In the genomic region with DNA sequence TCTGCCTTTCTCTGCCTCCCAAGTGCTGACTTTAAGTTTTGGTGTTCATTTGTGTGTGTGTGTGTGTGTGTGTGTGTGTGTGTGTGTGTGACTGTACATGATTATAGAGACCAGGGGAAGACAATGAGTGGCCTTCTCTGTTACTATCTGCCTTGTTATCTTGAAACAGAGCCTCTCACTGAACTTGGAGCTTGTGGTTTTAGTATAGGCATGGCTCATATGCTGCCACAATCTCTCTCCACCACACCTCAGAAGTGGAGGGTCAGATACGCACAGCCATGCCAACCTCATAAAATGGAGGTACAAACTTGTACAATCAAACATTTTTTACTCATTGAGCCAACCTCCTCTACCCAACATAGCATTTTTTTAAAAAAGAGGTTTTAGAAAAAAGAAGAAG, we compare ENCODE assay signal across 19 mouse cellular contexts. TPM values are rescaled to one million over a fixed set of nuclear protein-coding genes. Genes with fewer than 3 reads are reported as not detected.
DNase-seq lines count a peak whose midpoint lies in the region; ATAC-seq and TF ChIP-seq lines count a peak whose summit lies in the region.
"Had no signal": no experiment of that assay in that cellular context is flagged by ENCODE, and none has a peak within 500 bp of the region (broad histone marks: within the 10 kb centered on the region; RNA-seq: fewer than 3 reads in every experiment).

No protein-coding gene starts in this region.

- peaks cover 3% of the 10 kb centered on the region for H3K4me1 ChIP-seq in heart, adult 2 months (ENCODE audit: control insufficient read depth, insufficient read depth, low read length)
- H3K4me1 ChIP-seq in liver, embryonic 12.5 days = peaks cover 49% of the 10 kb centered on the region
- H3K4me1 ChIP-seq in hindbrain, embryonic 14.5 days (replicated peaks; ENCODE audit: control insufficient read depth, insufficient read depth, low read length) = no peaks in the 10 kb centered on the region; the same call in 1 of the 2 replicates

- H3K79me2 ChIP-seq in heart, adult 2 months (replicated peaks; ENCODE audit: control insufficient read depth, insufficient read depth, low read length) = no peaks in the 10 kb centered on the region

- H3K27me3 ChIP-seq in heart, adult 2 months (ENCODE audit: control insufficient read depth, insufficient read depth, low read length) = no peaks in the 10 kb centered on the region
- no peaks in the 10 kb centered on the region for H3K27me3 ChIP-seq in liver, embryonic 12.5 days (replicated peaks)
- H3K27me3 ChIP-seq in hindbrain, embryonic 14.5 days (ENCODE audit: control insufficient read depth, insufficient read depth, low read length) = no peaks in the 10 kb centered on the region
- H3K27me3 ChIP-seq: forebrain, embryonic 13.5 days had no signal

- H3K36me3 ChIP-seq in heart, adult 2 months (ENCODE audit: control insufficient read depth, insufficient read depth, low read length) = peaks cover 12% of the 10 kb centered on the region
- 0 out of 2 replicates have a peak, but pooled peaks cover 4% of the 10 kb centered on the region for H3K36me3 ChIP-seq in liver, embryonic 12.5 days
- H3K36me3 ChIP-seq in hindbrain, embryonic 14.5 days (replicated peaks; ENCODE audit: control insufficient read depth, insufficient read depth) = no peaks in the 10 kb centered on the region

- 88% methylated on average over 1 of the region's 1 CpGs for WGBS in heart, adult 2 months
- 28% methylated on average over 1 of the region's 1 CpGs for WGBS in liver, embryonic 12.5 days (ENCODE audit: insufficient replicate concordance)
- 100% methylated on average over 1 of the region's 1 CpGs for WGBS in hindbrain, embryonic 14.5 days

- DNase-seq in heart, adult 2 months = no peak
- DNase-seq in heart, postnatal 4 days = no peak
- DNase-seq in c-Kit-positive CD71-positive TER-119-negative erythroid progenitor cells, embryonic 14.5 days (ENCODE audit: low read depth) = peak; percentile 48
- DNase-seq in hindbrain, embryonic 14.5 days (ENCODE audit: low spot score) = no peak
- DNase-seq in embryo, embryonic 10.5 days (ENCODE audit: low spot score) = no peak
- no peak for DNase-seq in frontal cortex, postnatal 14 days (ENCODE audit: low spot score in 2 of 2)
- DNase-seq: cerebellum, adult 11-12 months; cerebellum, postnatal 14 days; gastrocnemius, postnatal 10 days; kidney, adult 18-20 months; kidney, postnatal 4 days; right cerebral cortex, postnatal 14 days; spleen, adult 18-20 months had no signal

- intact Hi-C loops in heart, adult 2 months (cut with DNase I) = no loop called here

- TF ChIP-seq CTCF in heart, adult 2 months (IDR thresholded peaks at IDR 0.05) = no peak

- no peak for TF ChIP-seq POLR2A in heart, adult 2 months (IDR thresholded peaks at IDR 0.05; ENCODE audit: insufficient read depth, low read depth, low read length)

- no peaks in the 10 kb centered on the region for H3K9me3 ChIP-seq in liver, embryonic 12.5 days (replicated peaks)
- H3K9me3 ChIP-seq in hindbrain, embryonic 14.5 days (ENCODE audit: control insufficient read depth, low read length) = no peaks in the 10 kb centered on the region
- H3K9me3 ChIP-seq: forebrain, embryonic 13.5 days had no signal

- no peak overlapping the region for H3K9ac ChIP-seq in heart, adult 2 months (ENCODE audit: low read depth, low read length)
- H3K9ac ChIP-seq in liver, embryonic 12.5 days = no peak overlapping the region
- no peak overlapping the region for H3K9ac ChIP-seq in hindbrain, embryonic 14.5 days
- H3K9ac ChIP-seq: forebrain, embryonic 13.5 days had no signal

- ATAC-seq in liver, embryonic 12.5 days = peak; percentile 66
- peak; percentile 61 for ATAC-seq in megakaryocyte progenitor cell, adult 5-6 weeks (replicated peaks; ENCODE audit: poor library complexity)
- ATAC-seq in hindbrain, embryonic 14.5 days (ENCODE audit: low FRiP score) = no peak
- ATAC-seq: CD4-positive, CD25-positive, alpha-beta regulatory T cell, adult 4 months; forebrain, embryonic 13.5 days had no signal

- no peak for TF ChIP-seq EP300 in heart, adult 2 months (IDR thresholded peaks at IDR 0.05; ENCODE audit: insufficient read depth, low read depth, low read length)

- no peak overlapping the region for H3K4me2 ChIP-seq in liver, embryonic 12.5 days
- no peak overlapping the region for H3K4me2 ChIP-seq in hindbrain, embryonic 14.5 days (replicated peaks)
- H3K4me2 ChIP-seq: forebrain, embryonic 13.5 days; midbrain, embryonic 11.5 days had no signal

- H3K4me3 ChIP-seq in heart, adult 2 months = no peak overlapping the region
- H3K4me3 ChIP-seq in liver, embryonic 12.5 days = no peak overlapping the region
- no peak overlapping the region for H3K4me3 ChIP-seq in hindbrain, embryonic 14.5 days (replicated peaks; ENCODE audit: low read length)
- H3K4me3 ChIP-seq: forebrain, embryonic 13.5 days had no signal

- H3K27ac ChIP-seq in heart, adult 2 months = peak overlapping the region; percentile 67
- no peak overlapping the region for H3K27ac ChIP-seq in liver, embryonic 12.5 days
- H3K27ac ChIP-seq in hindbrain, embryonic 14.5 days = no peak overlapping the region
- H3K27ac ChIP-seq: forebrain, embryonic 13.5 days; macrophage had no signal

RNA-seq across cellular contexts. Expression of a gene that starts 3.4 kb away (rescaled TPM):
- total RNA-seq in heart, adult 2 months (2021) = 10 to 100 TPM; 76.1 to 99.6 TPM
- polyA plus RNA-seq in heart, adult 2 months (2012; rRNA removed) = 57.3 and 108 TPM in 2 replicates
- 10 to 100 TPM; 29.2 to 31.2 TPM for total RNA-seq in heart, postnatal 4 days (2021)
- 12.3 and 14.6 TPM in 2 replicates for polyA plus RNA-seq in liver, embryonic 12.5 days (2016; fragmentation: Nextera tagmentation; extraction: Ambion mirVana)
- total RNA-seq in megakaryocyte progenitor cell, adult 5-6 weeks (2015) = 27.2 and 28.1 TPM in 2 replicates
- total RNA-seq in megakaryocyte progenitor cell, adult 5-6 weeks (2017) = 11.7 and 15.5 TPM in 2 replicates
- 4.7 and 5.3 TPM in 2 replicates for polyA plus RNA-seq in hindbrain, embryonic 14.5 days (2014; fragmentation: Nextera tagmentation; extraction: Ambion mirVana)
